ENCODE assay signal across 16 mouse cellular contexts in the genomic region with DNA sequence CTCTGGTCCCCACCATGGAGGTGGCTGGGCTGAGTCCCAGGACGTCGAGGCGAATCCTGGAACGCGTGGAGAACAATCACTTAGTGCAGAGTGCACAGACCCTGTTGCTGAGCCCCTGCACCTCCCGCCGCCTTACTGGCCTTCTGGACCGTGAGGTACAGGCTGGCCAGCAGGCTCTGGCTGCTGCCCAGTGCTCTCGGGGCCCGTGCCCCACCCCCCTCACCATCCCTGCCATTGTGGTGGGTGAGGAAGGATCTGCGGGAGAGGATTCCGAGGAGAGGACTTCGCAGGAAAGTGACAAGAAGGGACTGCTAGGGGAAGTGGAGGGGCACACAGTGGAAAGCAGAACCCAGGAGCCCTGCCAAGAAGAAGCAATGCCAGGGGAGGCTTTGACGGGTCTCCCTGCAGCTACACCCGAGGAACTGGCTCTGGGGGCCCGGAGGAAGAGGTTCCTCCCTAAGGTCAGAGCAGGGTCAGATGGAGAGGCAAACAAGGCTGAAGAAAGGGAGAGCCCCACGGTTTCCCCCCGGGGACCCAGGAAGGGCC. TPM values are rescaled to one million over a fixed set of nuclear protein-coding genes. Genes with fewer than 3 reads are reported as not detected.
DNase-seq lines count a peak whose midpoint lies in the region; ATAC-seq and TF ChIP-seq lines count a peak whose summit lies in the region.
"Had no signal": no experiment of that assay in that cellular context is flagged by ENCODE, and none has a peak within 500 bp of the region (broad histone marks: within the 10 kb centered on the region; RNA-seq: fewer than 3 reads in every experiment).

No protein-coding gene starts in this region.

- intact Hi-C loops in gastrocnemius, adult 2 months (cut with DNase I): no loop called here

- H3K27ac ChIP-seq in gastrocnemius, adult 2 months: 0 out of 2 replicates have a peak overlapping the region, but pooled peaks have one; percentile 16
- H3K27ac ChIP-seq in hindbrain, embryonic 15.5 days (replicated peaks): no peak overlapping the region
- H3K27ac ChIP-seq in hindbrain, embryonic 11.5 days (ENCODE audit: low read depth, low read length): no peak overlapping the region
- H3K27ac ChIP-seq: embryonic facial prominence, embryonic 13.5 days; forebrain, embryonic 13.5 days had no signal

- no peak for DNase-seq in gastrocnemius, adult 2 months
- DNase-seq in gastrocnemius, postnatal 25 days: no peak
- DNase-seq in hindbrain, embryonic 11.5 days (ENCODE audit: low spot score): no peak
- DNase-seq in kidney, postnatal 4 days: no peak
- no peak for DNase-seq in kidney, adult 11 months
- DNase-seq: adrenal gland, postnatal 14 days; cerebellum, postnatal 36 days; lung, adult 2 months; spleen, adult 18-20 months had no signal

- H3K9me3 ChIP-seq in hindbrain, embryonic 15.5 days: no peaks in the 10 kb centered on the region
- no peaks in the 10 kb centered on the region for H3K9me3 ChIP-seq in hindbrain, embryonic 11.5 days (ENCODE audit: control insufficient read depth, low read length)
- H3K9me3 ChIP-seq: embryonic facial prominence, embryonic 13.5 days; forebrain, embryonic 13.5 days; G1E had no signal

- no peaks in the 10 kb centered on the region for H3K27me3 ChIP-seq in hindbrain, embryonic 15.5 days
- no peaks in the 10 kb centered on the region for H3K27me3 ChIP-seq in hindbrain, embryonic 11.5 days (ENCODE audit: control insufficient read depth, insufficient read depth, low read length)
- peaks cover 23% of the 10 kb centered on the region for H3K27me3 ChIP-seq in myocyte (ENCODE audit: control insufficient read depth, insufficient read depth, insufficient read length)
- H3K27me3 ChIP-seq: embryonic facial prominence, embryonic 13.5 days; forebrain, embryonic 13.5 days had no signal

- ATAC-seq in hindbrain, embryonic 15.5 days (ENCODE audit: low FRiP score, low read depth): peak; percentile 51; the same call in 1 of the 2 replicates
- no peak for ATAC-seq in hindbrain, embryonic 11.5 days (ENCODE audit: low FRiP score)
- peak; percentile 29; the same call in 1 of the 2 replicates for ATAC-seq in common myeloid progenitor, adult 5-6 weeks (replicated peaks; ENCODE audit: low read depth, poor library complexity, severe bottlenecking)
- ATAC-seq: forebrain, embryonic 13.5 days had no signal

- H3K4me1 ChIP-seq in hindbrain, embryonic 15.5 days (replicated peaks): no peaks in the 10 kb centered on the region
- no peaks in the 10 kb centered on the region for H3K4me1 ChIP-seq in hindbrain, embryonic 11.5 days (replicated peaks; ENCODE audit: control insufficient read depth, insufficient read depth, low read length)
- H3K4me1 ChIP-seq: embryonic facial prominence, embryonic 13.5 days; forebrain, embryonic 13.5 days had no signal

- no peak overlapping the region for H3K9ac ChIP-seq in hindbrain, embryonic 15.5 days
- no peak overlapping the region for H3K9ac ChIP-seq in hindbrain, embryonic 11.5 days (ENCODE audit: low read depth, low read length)
- H3K9ac ChIP-seq: embryonic facial prominence, embryonic 13.5 days; forebrain, embryonic 13.5 days had no signal

- H3K4me3 ChIP-seq in gastrocnemius, adult 2 months: no peak overlapping the region
- H3K4me3 ChIP-seq in hindbrain, embryonic 15.5 days: no peak overlapping the region
- no peak overlapping the region for H3K4me3 ChIP-seq in hindbrain, embryonic 11.5 days (ENCODE audit: low read depth, low read length)
- H3K4me3 ChIP-seq in myocyte: no peak overlapping the region
- H3K4me3 ChIP-seq: embryonic facial prominence, embryonic 13.5 days; forebrain, embryonic 13.5 days had no signal

- H3ac ChIP-seq in myocyte (ENCODE audit: control insufficient read depth, insufficient read length): no peak overlapping the region

- no peaks in the 10 kb centered on the region for H3K79me2 ChIP-seq in myocyte (ENCODE audit: control insufficient read depth, insufficient read depth)

- H3K4me2 ChIP-seq in hindbrain, embryonic 15.5 days: no peak overlapping the region
- H3K4me2 ChIP-seq in hindbrain, embryonic 11.5 days (replicated peaks; ENCODE audit: low read depth, low read length): no peak overlapping the region
- no peak overlapping the region for H3K4me2 ChIP-seq in myocyte (ENCODE audit: low read depth)
- H3K4me2 ChIP-seq: embryonic facial prominence, embryonic 13.5 days; forebrain, embryonic 13.5 days had no signal

- TF ChIP-seq POLR2A in myocyte (IDR thresholded peaks at IDR 0.05; ENCODE audit: insufficient read length, low read depth): no peak

- no peak for TF ChIP-seq CTCF in gastrocnemius, adult 2 months (IDR thresholded peaks at IDR 0.05)

- H3K36me3 ChIP-seq in hindbrain, embryonic 15.5 days: no peaks in the 10 kb centered on the region
- no peaks in the 10 kb centered on the region for H3K36me3 ChIP-seq in hindbrain, embryonic 11.5 days (ENCODE audit: control insufficient read depth, insufficient read depth, low read length)
- H3K36me3 ChIP-seq in myocyte (ENCODE audit: control insufficient read depth, insufficient read depth): no peaks in the 10 kb centered on the region
- H3K36me3 ChIP-seq: embryonic facial prominence, embryonic 13.5 days had no signal

- 43% methylated on average over 18 of the region's 18 CpGs for WGBS in hindbrain, embryonic 15.5 days
- 50% methylated on average over 16 of the region's 18 CpGs for WGBS in hindbrain, embryonic 11.5 days

TF ChIP-seq in myocyte, 11 proteins besides CTCF, POLR2A, EP300 and RAD21:
- TF ChIP-seq MAX (IDR thresholded peaks at IDR 0.05; ENCODE audit: low read depth) (no peak), POLR2AphosphoS2 (IDR thresholded peaks at IDR 0.05; ENCODE audit: insufficient read length, low read depth) (peak; percentile 28)

RNA-seq across cellular contexts. Expression of a gene that starts 21.1 kb away (rescaled TPM):
- under 1 TPM; 0.26 to 0.47 TPM for total RNA-seq in gastrocnemius, adult 2 months (2021)
- under 1 TPM; 0.19 to 0.20 TPM for total RNA-seq in gastrocnemius, postnatal 25 days (2021)
- not detected in 2 replicates for polyA plus RNA-seq in hindbrain, embryonic 15.5 days (2015; fragmentation: Nextera tagmentation; extraction: Ambion mirVana)
- polyA plus RNA-seq in hindbrain, embryonic 11.5 days (2014; fragmentation: Nextera tagmentation; extraction: Ambion mirVana): 0.06 TPM in 1 of 2 replicates, not detected in the other
- not detected in 2 replicates for total RNA-seq in common myeloid progenitor, adult 5-6 weeks (2017)
- polyA plus RNA-seq in myocyte (2012; fragmentation: generic; extraction: Trizol): not detected
- total RNA-seq: G1E had no signal
- polyA plus RNA-seq: embryonic facial prominence, embryonic 13.5 days; forebrain, embryonic 13.5 days; G1E; neural tube, embryonic 14.5 days had no signal

RNA-seq across cellular contexts. Expression of a gene that starts 36.1 kb away (rescaled TPM):
- total RNA-seq in gastrocnemius, adult 2 months (2021): 100 to 1,000 TPM; 238 to 380 TPM
- 100 to 1,000 TPM; 213 to 256 TPM for total RNA-seq in gastrocnemius, postnatal 25 days (2021)
- 0.17 and 0.18 TPM in 2 replicates for polyA plus RNA-seq in hindbrain, embryonic 15.5 days (2015; fragmentation: Nextera tagmentation; extraction: Ambion mirVana)
- 0.13 and 0.14 TPM in 2 replicates for polyA plus RNA-seq in hindbrain, embryonic 11.5 days (2014; fragmentation: Nextera tagmentation; extraction: Ambion mirVana)
- total RNA-seq in common myeloid progenitor, adult 5-6 weeks (2017): 0.78 and 1.1 TPM in 2 replicates
- polyA plus RNA-seq in myocyte (2012; fragmentation: generic; extraction: Trizol): 22.4 TPM
- polyA plus RNA-seq: forebrain, embryonic 13.5 days had no signal

Comparison
In these comparisons a context has a peak if more than half of its experiments do, and no peak if none do; other contexts are left out.
1. RNA of a gene that starts 36.1 kb away (total RNA-seq): 238 to 380 TPM in gastrocnemius, adult 2 months and 213 to 256 TPM in gastrocnemius, postnatal 25 days; 0.78 to 1.1 TPM in common myeloid progenitor, adult 5-6 weeks; every median in the first group is over 10 times any median in the second.